Mouse (Mus musculus) spleen, adult 2 months (tissue): ENCODE data around the gene Wfdc5.

Source experiments
- CTCF ChIP-seq: fragments of 200-500 bp; IDR thresholded peaks from 2 replicates; pipeline ENCODE4 v1.5.1; 2011; ENCODE audit warnings: mild to moderate bottlenecking, inconsistent platforms; ENCODE audit not compliant: insufficient read depth, insufficient read length, insufficient replicate concordance; ENCODE audit errors: extremely low read depth
- POLR2A ChIP-seq: fragments of 200-500 bp; IDR thresholded peaks from 2 replicates; pipeline ENCODE4 v1.6.1; 2011; ENCODE audit warnings: low read depth, low read length, inconsistent platforms

DNA sequence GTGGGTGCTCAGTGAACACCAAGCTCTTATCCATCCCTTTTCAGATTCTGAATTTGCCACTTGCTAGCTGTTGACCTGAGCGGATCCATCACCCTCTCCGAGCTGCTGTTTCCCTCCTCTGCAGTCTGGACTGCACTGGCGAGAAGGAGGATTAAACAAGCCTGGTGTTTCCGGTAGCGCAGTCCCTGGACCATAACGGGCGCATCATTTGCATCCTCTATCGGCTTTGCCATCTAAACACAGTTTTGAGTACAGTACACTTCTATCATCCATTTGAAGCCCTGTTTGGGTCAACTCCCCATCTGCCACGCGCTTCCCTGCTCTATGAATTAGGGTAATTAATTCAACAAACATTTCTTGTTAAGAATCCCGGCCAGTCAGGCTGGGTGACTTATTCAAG is 12.2 kb downstream of the Wfdc5 start:
- no peak for TF ChIP-seq CTCF
- no peak for TF ChIP-seq POLR2A
